Mouse (Mus musculus) liver, adult 2 months (tissue): ENCODE results near the gene Tollip. TPM values are rescaled to one million over a fixed set of nuclear protein-coding genes. Genes with fewer than 3 reads are reported as not detected.

Experiments
- DNase-seq: peaks from one replicate; pipeline ENCODE4 v3.0.0-alpha.2; 2011; ENCODE audit warnings: low read depth, low spot score; ENCODE audit errors: extremely low read depth
- H3K27ac ChIP-seq: fragments of 200-500 bp; replicated peaks from 2 replicates; pipeline ENCODE4 v1.5.1; 2012; ENCODE audit warnings: low read depth, mild to moderate bottlenecking, control low read depth, inconsistent platforms, low read length; ENCODE audit not compliant: insufficient read depth
- H3K27me3 ChIP-seq: fragments of 200-500 bp; 2 replicates; pipeline ENCODE4 v1.6.1; 2012; ENCODE audit warnings: mild to moderate bottlenecking, moderate library complexity, low read length, inconsistent platforms; ENCODE audit not compliant: control insufficient read depth, insufficient read depth
- H3K36me3 ChIP-seq: fragments of 200-500 bp; 2 replicates; pipeline ENCODE4 v1.6.1; 2012; ENCODE audit warnings: low read length, inconsistent platforms; ENCODE audit not compliant: control insufficient read depth, insufficient read depth
- H3K4me1 ChIP-seq: fragments of 200-500 bp; 2 replicates; pipeline ENCODE4 v1.6.1; 2011; ENCODE audit warnings: low read length; ENCODE audit not compliant: control insufficient read depth, insufficient read depth
- H3K4me3 ChIP-seq: fragments of 200-500 bp; 2 replicates; pipeline ENCODE4 v1.5.1; 2011; ENCODE audit warnings: low read depth, mild to moderate bottlenecking, control low read depth, low read length, moderate library complexity; ENCODE audit not compliant: insufficient read depth
- H3K79me2 ChIP-seq: fragments of 200-500 bp; 2 replicates; pipeline ENCODE4 v1.6.1; 2012; ENCODE audit warnings: inconsistent platforms, mild to moderate bottlenecking, low read length, moderate library complexity; ENCODE audit not compliant: control insufficient read depth, insufficient read depth
- H3K9ac ChIP-seq: fragments of 200-500 bp; 2 replicates; pipeline ENCODE4 v1.6.1; 2012; ENCODE audit warnings: low read depth, mild to moderate bottlenecking, control low read depth, inconsistent platforms, low read length
- CTCF ChIP-seq: fragments of 200-500 bp; IDR thresholded peaks from 2 replicates; pipeline ENCODE4 v1.5.1; 2011; ENCODE audit warnings: low read depth, low read length, control low read depth
- POLR2A ChIP-seq: fragments of 200-500 bp; IDR thresholded peaks from 2 replicates; pipeline ENCODE4 v1.6.1; 2011; ENCODE audit warnings: low read length, control low read depth; ENCODE audit not compliant: insufficient read depth; ENCODE audit errors: extremely low read depth
- WGBS: fragments of 180-500 bp; shearing (Covaris S2); methylation state at CpG from one replicate; pipeline ENCODE4 v1.1.7; 2018; 5-methylcytosine and 5-hydroxymethylcytosine counted together
- polyA plus RNA-seq: library from polyadenylated mRNA; depleted of rRNA; stranded (reverse); fragments of >200 nt; gene quantifications from 2 replicates; pipeline ENCODE4 v1.2.3, GENCODE M21; 2012
- total RNA-seq: library from RNA; depleted of rRNA; stranded (reverse); fragments of >200 nt; gene quantifications from 2 replicates; pipeline ENCODE4 v1.2.3, GENCODE M21; 2014

Gene Tollip
- total and polyA plus RNA-seq, 2 experiments = 25.9 to 51.6 TPM

GRCm38 (mm10) chr7:141958211-141958610 lies 39.9 kb upstream of the Tollip start:
- Histone ChIP-seq H3K79me2 (no peaks in the 10 kb centered on the region), H3K4me3 (no peak overlapping the region), H3K27ac (no peak overlapping the region), H3K36me3 (no peaks in the 10 kb centered on the region), H3K27me3 (no peaks in the 10 kb centered on the region; the same call in 1 of the 2 replicates), H3K9ac (no peak overlapping the region), H3K4me1 (no peaks in the 10 kb centered on the region)
- no peak for TF ChIP-seq CTCF
- no peak for TF ChIP-seq POLR2A
- no peak for DNase-seq
- 81% methylated on average over 2 of the region's 2 CpGs for WGBS

DNA sequence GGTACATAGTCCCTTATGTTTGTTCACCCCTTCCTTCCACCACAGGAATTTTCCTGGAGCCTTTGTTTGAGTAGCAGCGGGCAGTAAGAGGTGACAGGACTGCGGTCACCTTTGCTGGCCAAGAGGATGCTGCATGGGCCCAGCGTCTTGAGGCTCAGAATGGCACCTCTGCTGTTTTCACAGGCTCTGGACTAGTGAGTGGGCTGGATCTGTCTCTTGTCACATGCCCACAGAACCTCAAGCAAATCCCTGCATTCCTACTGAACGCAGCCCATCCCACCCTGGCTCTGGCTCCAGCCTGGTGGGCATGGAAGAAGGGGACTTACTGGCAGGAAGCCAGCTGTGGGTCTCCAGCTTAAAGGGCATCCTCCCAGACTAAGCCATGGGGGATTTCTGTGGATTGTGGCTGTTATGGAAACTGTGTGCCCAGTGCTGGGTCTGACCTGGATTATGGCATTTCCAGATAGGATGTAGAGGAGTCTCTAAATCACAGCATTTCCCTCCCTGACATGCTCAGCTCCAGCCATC lies 39.3 kb upstream of the Tollip start:
- no peaks in the 10 kb centered on the region for H3K4me1 ChIP-seq
- WGBS = 70% methylated on average over 4 of the region's 4 CpGs
- no peak for TF ChIP-seq POLR2A
- no peak for TF ChIP-seq CTCF
- no peaks in the 10 kb centered on the region; the same call in 1 of the 2 replicates for H3K27me3 ChIP-seq
- no peak overlapping the region for H3K4me3 ChIP-seq
- H3K36me3 ChIP-seq = no peaks in the 10 kb centered on the region
- no peak overlapping the region for H3K27ac ChIP-seq
- no peaks in the 10 kb centered on the region for H3K79me2 ChIP-seq
- H3K9ac ChIP-seq = no peak overlapping the region
- DNase-seq = no peak

GRCm38 (mm10) chr7:141956174-141956566 lies 37.9 kb upstream of the Tollip start:
- TF ChIP-seq CTCF (no peak), POLR2A (no peak)
- H3K4me1 ChIP-seq = no peaks in the 10 kb centered on the region
- no peaks in the 10 kb centered on the region for H3K36me3 ChIP-seq
- DNase-seq = no peak
- no peak overlapping the region for H3K4me3 ChIP-seq
- 73% methylated on average over 8 of the region's 8 CpGs for WGBS
- H3K27me3 ChIP-seq = peaks cover 11% of the 10 kb centered on the region; the same call in 1 of the 2 replicates
- H3K27ac ChIP-seq = no peak overlapping the region
- no peak overlapping the region for H3K9ac ChIP-seq
- H3K79me2 ChIP-seq = no peaks in the 10 kb centered on the region

DNA sequence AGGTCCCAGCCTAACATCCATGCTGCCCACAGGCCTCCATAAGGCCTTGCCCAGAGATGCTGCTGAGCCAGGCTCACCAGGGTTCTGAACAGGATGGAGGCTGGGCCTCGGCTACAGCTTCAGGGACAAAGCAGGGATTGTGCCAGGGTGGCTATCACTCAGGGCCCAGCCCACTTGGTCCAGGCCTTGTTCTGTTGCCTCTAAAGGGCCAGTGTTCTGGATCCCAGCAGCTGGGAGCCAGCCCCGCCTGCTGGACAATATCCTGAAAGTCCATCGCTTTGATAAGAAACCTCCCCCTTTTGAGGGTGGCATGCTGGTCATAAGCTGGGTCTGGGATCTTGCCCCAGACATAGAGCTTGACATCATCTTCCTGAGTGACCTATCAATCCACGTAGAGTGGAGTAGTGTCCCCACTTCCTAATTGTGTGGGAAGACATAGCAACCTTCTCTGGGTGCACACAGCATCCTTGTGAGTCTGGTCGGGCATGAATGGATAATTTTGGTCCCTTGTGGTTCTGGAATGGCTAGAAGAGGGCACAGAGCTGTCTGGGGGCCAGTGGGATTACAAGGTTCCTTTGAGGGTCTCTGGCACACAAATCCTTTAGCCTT lies 37.4 kb upstream of the Tollip start:
- no peaks in the 10 kb centered on the region for H3K4me1 ChIP-seq
- no peak overlapping the region for H3K27ac ChIP-seq
- H3K36me3 ChIP-seq = no peaks in the 10 kb centered on the region
- no peak for DNase-seq
- no peak overlapping the region for H3K4me3 ChIP-seq
- TF ChIP-seq CTCF (no peak), POLR2A (no peak)
- 63% methylated on average over 5 of the region's 5 CpGs for WGBS
- peaks cover 15% of the 10 kb centered on the region for H3K27me3 ChIP-seq
- H3K9ac ChIP-seq = no peak overlapping the region
- no peaks in the 10 kb centered on the region for H3K79me2 ChIP-seq

GRCm38 (mm10) chr7:141953616-141954015 lies 35.3 kb upstream of the Tollip start:
- peaks cover 26% of the 10 kb centered on the region for H3K27me3 ChIP-seq
- WGBS = 76% methylated on average over 6 of the region's 6 CpGs
- H3K4me1 ChIP-seq = no peaks in the 10 kb centered on the region
- no peak for DNase-seq
- H3K9ac ChIP-seq = no peak overlapping the region
- H3K79me2 ChIP-seq = no peaks in the 10 kb centered on the region
- H3K4me3 ChIP-seq = no peak overlapping the region
- H3K27ac ChIP-seq = no peak overlapping the region
- TF ChIP-seq POLR2A (no peak), CTCF (no peak)
- H3K36me3 ChIP-seq = no peaks in the 10 kb centered on the region

DNA sequence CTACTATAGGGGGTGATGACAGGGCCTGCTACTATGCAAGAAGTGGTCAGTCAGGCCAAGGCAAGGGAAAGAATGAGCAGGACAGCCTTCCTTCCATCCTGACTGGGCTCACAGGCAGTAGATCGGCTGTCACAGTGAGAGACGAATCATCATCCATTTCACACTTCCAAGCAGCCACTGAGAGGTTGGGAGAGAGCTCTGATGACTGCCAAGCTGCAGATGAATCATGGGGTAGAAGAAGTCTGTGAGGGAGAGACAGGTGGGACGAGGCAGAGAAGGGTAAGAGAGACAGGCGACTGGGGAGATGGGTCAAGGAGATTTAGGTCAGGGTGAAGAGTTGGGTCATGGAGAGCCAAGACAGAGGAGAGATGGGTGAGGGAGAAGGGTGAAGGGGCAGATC lies 34.6 kb upstream of the Tollip start:
- 69% methylated on average over 4 of the region's 4 CpGs for WGBS
- no peak for TF ChIP-seq POLR2A
- TF ChIP-seq CTCF = no peak
- Histone ChIP-seq H3K79me2 (no peaks in the 10 kb centered on the region), H3K36me3 (no peaks in the 10 kb centered on the region), H3K9ac (no peak overlapping the region), H3K4me3 (no peak overlapping the region), H3K27me3 (peaks cover 28% of the 10 kb centered on the region), H3K27ac (no peak overlapping the region), H3K4me1 (no peaks in the 10 kb centered on the region)
- no peak for DNase-seq
